Mouse (Mus musculus) spleen, embryonic (tissue): Measurements from ENCODE around the gene Olfr365.

ENCODE experiments used
- CTCF ChIA-PET: fragments of 350-600 bp; sonication (Branson Sonifier 250); formaldehyde crosslinking; loops from one replicate; lab custom pipeline; 2022; lab: Charles Lee

Olfr365 gene

GRCm38 (mm10) chr2:37187898-37188297 lies at the start of gene Olfr365:
Gene Olfr365 (plus strand): TSS chr2:37188198.
- CTCF ChIA-PET: no interaction called here

GRCm38 (mm10) chr2:37139022-37139421 lies 49.0 kb upstream of the Olfr365 start, which contains the start of gene Olfr364-ps1:
Gene Olfr364-ps1 (plus strand): TSS chr2:37139322.
- CTCF ChIA-PET: no interaction called here

- CTCF ChIA-PET: no interaction called here
Measured at GRCm38 (mm10) chr2:37211274-37211673, 23.3 kb downstream of the Olfr365 start, which contains the start of gene Olfr366. Gene Olfr366 (plus strand): TSS chr2:37211574.
